Mouse (Mus musculus) C2C12 (cell line): ENCODE results near the gene Tut7. TPM values are rescaled to one million over a fixed set of nuclear protein-coding genes. Genes with fewer than 3 reads are reported as not detected.

Experiments
- H3K27me3 ChIP-seq: one replicate; pipeline ENCODE4 v1.6.1; 2011; ENCODE audit not compliant: control insufficient read depth, insufficient read depth, insufficient read length
- H3K36me3 ChIP-seq: one replicate; pipeline ENCODE4 v1.6.1; 2011; ENCODE audit not compliant: control insufficient read depth, insufficient read depth
- H3K4me3 ChIP-seq: one replicate; pipeline ENCODE4 v1.5.1; 2011; ENCODE audit warnings: mild to moderate bottlenecking, control low read depth; ENCODE audit not compliant: poor library complexity, insufficient read depth, severe bottlenecking
- H3K79me2 ChIP-seq: one replicate; pipeline ENCODE4 v1.6.1; 2011; ENCODE audit not compliant: control insufficient read depth, insufficient read depth
- H3K79me3 ChIP-seq: one replicate; pipeline ENCODE4 v1.6.1; 2011; ENCODE audit warnings: low read depth, control low read depth
- H3ac ChIP-seq: one replicate; pipeline ENCODE3; 2011; ENCODE audit warnings: low read depth; ENCODE audit not compliant: control insufficient read depth, insufficient read length
- CEBPB ChIP-seq: IDR thresholded peaks from one replicate; pipeline ENCODE4 v1.6.1; 2011; ENCODE audit warnings: low read depth, mild to moderate bottlenecking, control low read depth, moderate library complexity
- CTCF ChIP-seq: IDR thresholded peaks from one replicate; pipeline ENCODE4 v1.5.1; 2011; ENCODE audit not compliant: control insufficient read depth, insufficient read depth, insufficient read length
- FOSL1 ChIP-seq: IDR thresholded peaks from one replicate; pipeline ENCODE4 v1.8.0; 2011; ENCODE audit warnings: mild to moderate bottlenecking, low read length; ENCODE audit not compliant: poor library complexity, insufficient read depth, severe bottlenecking
- MAX ChIP-seq: IDR thresholded peaks from one replicate; pipeline ENCODE4 v1.6.1; 2011; ENCODE audit warnings: mild to moderate bottlenecking, control low read depth
- MYOD1 ChIP-seq: IDR thresholded peaks from one replicate; pipeline ENCODE4 v1.6.1; 2011; ENCODE audit warnings: low read depth; ENCODE audit not compliant: control insufficient read depth, insufficient read length
- MYOG ChIP-seq: IDR thresholded peaks from one replicate; pipeline ENCODE4 v1.6.1; 2011; ENCODE audit not compliant: control insufficient read depth, insufficient read length; ENCODE audit errors: extremely low read depth
- USF1 ChIP-seq: IDR thresholded peaks from one replicate; pipeline ENCODE4 v1.6.1; 2011; ENCODE audit warnings: low read depth, mild to moderate bottlenecking, control low read depth, moderate library complexity
- polyA plus RNA-seq: library from polyadenylated mRNA; unstranded; fragments of >200 nt; fragmentation: generic; extraction: Trizol; gene quantifications from one replicate; pipeline ENCODE4 v1.2.1, GENCODE M21; 2012; ENCODE audit warnings: missing spikeins

Gene Tut7
- polyA plus RNA-seq, 1 experiment, result 13.7 TPM

GRCm38 (mm10) chr13:59775168-59775567, 47.8 kb downstream of the Tut7 start:
- no peaks in the 10 kb centered on the region for H3K79me2 ChIP-seq
- no peak overlapping the region for H3K4me3 ChIP-seq
- TF ChIP-seq FOSL1 (no peak), MYOG (no peak), CEBPB (no peak), MYOD1 (no peak), USF1 (no peak), MAX (no peak), CTCF (no peak)
- H3K36me3 ChIP-seq, result peaks cover 63% of the 10 kb centered on the region
- no peaks in the 10 kb centered on the region for H3K27me3 ChIP-seq
- no peak overlapping the region for H3ac ChIP-seq
- H3K79me3 ChIP-seq, result no peaks in the 10 kb centered on the region

GRCm38 (mm10) chr13:59771257-59771656, 51.7 kb downstream of the Tut7 start:
- Histone ChIP-seq H3K79me3 (peaks cover 28% of the 10 kb centered on the region), H3K4me3 (no peak overlapping the region), H3K27me3 (no peaks in the 10 kb centered on the region), H3K36me3 (peaks cover 39% of the 10 kb centered on the region), H3K79me2 (peaks cover 32% of the 10 kb centered on the region), H3ac (no peak overlapping the region)
- peak; percentile 16 for TF ChIP-seq CEBPB
- TF ChIP-seq MYOD1, result no peak
- no peak for TF ChIP-seq MYOG

GRCm38 (mm10) chr13:59770847-59771246, 52.1 kb downstream of the Tut7 start:
- Histone ChIP-seq H3K79me2 (peaks cover 36% of the 10 kb centered on the region), H3K4me3 (peak overlapping the region; percentile 85), H3ac (peak overlapping the region; percentile 18), H3K36me3 (peaks cover 36% of the 10 kb centered on the region), H3K27me3 (no peaks in the 10 kb centered on the region), H3K79me3 (peaks cover 32% of the 10 kb centered on the region)
- TF ChIP-seq MYOD1 (no peak), MYOG (no peak), CEBPB (no peak), MAX (no peak), FOSL1 (no peak), CTCF (no peak), USF1 (no peak)

- Histone ChIP-seq H3K27me3 (no peaks in the 10 kb centered on the region), H3K79me3 (peaks cover 36% of the 10 kb centered on the region), H3K4me3 (peak overlapping the region; percentile 85), H3K36me3 (peaks cover 29% of the 10 kb centered on the region), H3ac (peak overlapping the region; percentile 73), H3K79me2 (peaks cover 42% of the 10 kb centered on the region)
- TF ChIP-seq MYOG (no peak), MYOD1 (no peak), MAX (no peak), USF1 (no peak), FOSL1 (no peak), CEBPB (no peak), CTCF (no peak)
These were observed 52.8 kb downstream of the Tut7 start for GRCm38 (mm10) chr13:59770164-59770562.

- peaks cover 29% of the 10 kb centered on the region for H3K36me3 ChIP-seq
- no peaks in the 10 kb centered on the region for H3K27me3 ChIP-seq
- H3K79me2 ChIP-seq, result peaks cover 46% of the 10 kb centered on the region
- no peak for TF ChIP-seq CEBPB
- peak; percentile 3 for TF ChIP-seq MAX
- H3ac ChIP-seq, result peak within 1 kb of the TSS; percentile 73
- peak within 1 kb of the TSS; percentile 85 for H3K4me3 ChIP-seq
- peaks cover 38% of the 10 kb centered on the region for H3K79me3 ChIP-seq
These were observed 53.4 kb downstream of the Tut7 start, which contains the start of gene Isca1 for GRCm38 (mm10) chr13:59769296-59770163. Gene Isca1, minus strand, starts transcription at chr13:59769810.

- Histone ChIP-seq H3ac (peak overlapping the region; percentile 48), H3K27me3 (no peaks in the 10 kb centered on the region), H3K36me3 (peaks cover 22% of the 10 kb centered on the region), H3K79me2 (peaks cover 56% of the 10 kb centered on the region), H3K79me3 (peaks cover 44% of the 10 kb centered on the region), H3K4me3 (peak overlapping the region; percentile 85)
- TF ChIP-seq CTCF (no peak), MYOD1 (no peak), CEBPB (no peak), FOSL1 (no peak), MAX (no peak), USF1 (no peak)
These were observed 54.4 kb downstream of the Tut7 start for GRCm38 (mm10) chr13:59768531-59768930.
